Mouse (Mus musculus) lung, postnatal 4 days (tissue): ENCODE results near the gene Fyttd1.
"Not testable (repeated sequence)": the region's sequence is repeated elsewhere in the genome, so short reads cannot be mapped to it uniquely, and the experiment has no call there.

Experiments used
- DNase-seq, 2 experiments: peaks; one replicate each; pipeline ENCODE4 v3.0.0; 2021

Gene Fyttd1

GRCm38 (mm10) chr16:32877343-32878156 is at the start of gene Fyttd1, which contains the start of gene Rubcn:
Fyttd1 (plus strand) TSS chr16:32877500.
Rubcn (minus strand) TSS chr16:32877766.
- peak; percentile 97 to 98 for DNase-seq

GRCm38 (mm10) chr16:32829104-32829503 is 48.2 kb upstream of the Fyttd1 start:
- DNase-seq, result no peak

- DNase-seq, result no peak
Observed at GRCm38 (mm10) chr16:32831501-32831900, 45.8 kb upstream of the Fyttd1 start.

GRCm38 (mm10) chr16:32847103-32847502 is 30.2 kb upstream of the Fyttd1 start:
- DNase-seq, result no peak

GRCm38 (mm10) chr16:32849042-32849830 is 28.1 kb upstream of the Fyttd1 start:
- peak; percentile 41 to 60 for DNase-seq

GRCm38 (mm10) chr16:32853492-32854049 is 23.7 kb upstream of the Fyttd1 start:
- DNase-seq, result no peak

- DNase-seq, result no peak
Observed at GRCm38 (mm10) chr16:32854050-32854571, 23.2 kb upstream of the Fyttd1 start.

- DNase-seq, result no peak
Observed at GRCm38 (mm10) chr16:32856751-32857150, 20.5 kb upstream of the Fyttd1 start.

GRCm38 (mm10) chr16:32858356-32858755 is 18.9 kb upstream of the Fyttd1 start:
- DNase-seq, result no peak

- DNase-seq, result peak; percentile 43 to 65
Observed at GRCm38 (mm10) chr16:32858771-32859636, 18.3 kb upstream of the Fyttd1 start.

GRCm38 (mm10) chr16:32861813-32862385 is 15.4 kb upstream of the Fyttd1 start:
- no peak for DNase-seq

GRCm38 (mm10) chr16:32865401-32865800 is 11.9 kb upstream of the Fyttd1 start:
- no peak for DNase-seq

- DNase-seq, result no peak
Observed at GRCm38 (mm10) chr16:32866713-32867112, 10.6 kb upstream of the Fyttd1 start.

- DNase-seq, result peak; percentile 91 to 92
Observed at GRCm38 (mm10) chr16:32867919-32868552, 9.3 kb upstream of the Fyttd1 start.

GRCm38 (mm10) chr16:32870231-32870630 is 7.1 kb upstream of the Fyttd1 start:
- DNase-seq, result no peak

- no peak for DNase-seq
Observed at GRCm38 (mm10) chr16:32873366-32873765, 3.9 kb upstream of the Fyttd1 start.

- not testable (repeated sequence) for DNase-seq
Observed at GRCm38 (mm10) chr16:32875281-32875680, 2.0 kb upstream of the Fyttd1 start.

- DNase-seq, result no peak
Observed at GRCm38 (mm10) chr16:32875847-32876246, 1.5 kb upstream of the Fyttd1 start.

- DNase-seq, result no peak
Observed at GRCm38 (mm10) chr16:32876831-32877230, 469 bp upstream of the Fyttd1 start.

GRCm38 (mm10) chr16:32878157-32878598 is 878 bp downstream of the Fyttd1 start:
- DNase-seq, result peak; percentile 29 to 31
